Mouse (Mus musculus): Measurements from ENCODE around the gene 4930579F01Rik.
A peak's percentile ranks its signal among the peaks of the same experiment; 100 is the strongest.

The 4930579F01Rik gene

DNA sequence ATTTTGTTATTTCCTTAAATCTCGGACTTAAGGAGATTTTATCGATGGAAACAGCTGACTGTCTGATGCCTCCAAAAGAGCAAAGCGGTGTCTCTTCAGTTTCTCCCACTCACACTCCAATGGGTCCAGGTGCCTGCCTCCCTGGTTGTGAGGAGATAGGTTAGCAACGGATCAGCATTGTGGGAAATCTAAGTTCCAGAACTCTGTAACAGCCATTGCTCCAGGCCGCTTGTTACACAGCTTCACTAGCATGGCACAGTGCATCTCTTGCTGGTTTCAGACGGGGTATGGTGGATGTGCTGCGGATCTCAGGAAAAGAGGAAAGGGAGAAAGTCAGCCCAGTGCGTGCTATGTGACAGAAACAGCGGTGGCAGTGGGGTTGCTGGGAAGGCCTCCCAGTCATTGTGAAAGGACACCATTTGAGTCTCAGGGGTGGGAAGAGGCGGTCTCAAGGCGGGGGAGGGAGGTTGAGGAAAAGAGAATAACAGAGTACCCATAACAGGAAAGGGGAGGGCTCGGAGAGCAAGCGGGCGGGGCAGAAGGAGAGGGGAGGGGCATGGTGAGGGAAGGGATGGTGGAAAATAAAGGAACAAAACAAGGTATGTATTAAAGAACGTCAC lies at the start of gene 4930579F01Rik:
4930579F01Rik (minus strand) TSS at position 143 of the 620 bp plus-strand sequence.
- DNase-seq: no peak

DNA sequence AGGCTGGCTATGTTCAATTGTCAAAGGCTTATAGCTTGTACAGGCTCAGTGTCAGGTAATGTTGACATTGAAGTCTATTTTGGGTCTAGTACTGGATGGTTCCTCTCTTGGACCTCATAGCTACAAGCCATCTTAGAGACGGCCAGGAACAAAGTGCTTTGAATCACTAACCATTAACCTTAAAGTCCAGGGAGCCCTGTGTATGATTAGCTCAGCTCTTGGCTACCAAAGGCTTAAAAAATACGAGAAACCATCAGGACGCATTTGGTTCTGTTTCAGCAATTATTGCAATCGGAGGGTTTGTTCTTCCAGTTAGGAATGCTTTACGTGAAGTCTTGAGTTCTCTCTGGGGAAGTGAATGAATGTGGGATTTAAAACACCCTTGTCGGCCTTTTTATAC lies 49.3 kb upstream of the 4930579F01Rik start:
- DNase-seq: no peak

DNA sequence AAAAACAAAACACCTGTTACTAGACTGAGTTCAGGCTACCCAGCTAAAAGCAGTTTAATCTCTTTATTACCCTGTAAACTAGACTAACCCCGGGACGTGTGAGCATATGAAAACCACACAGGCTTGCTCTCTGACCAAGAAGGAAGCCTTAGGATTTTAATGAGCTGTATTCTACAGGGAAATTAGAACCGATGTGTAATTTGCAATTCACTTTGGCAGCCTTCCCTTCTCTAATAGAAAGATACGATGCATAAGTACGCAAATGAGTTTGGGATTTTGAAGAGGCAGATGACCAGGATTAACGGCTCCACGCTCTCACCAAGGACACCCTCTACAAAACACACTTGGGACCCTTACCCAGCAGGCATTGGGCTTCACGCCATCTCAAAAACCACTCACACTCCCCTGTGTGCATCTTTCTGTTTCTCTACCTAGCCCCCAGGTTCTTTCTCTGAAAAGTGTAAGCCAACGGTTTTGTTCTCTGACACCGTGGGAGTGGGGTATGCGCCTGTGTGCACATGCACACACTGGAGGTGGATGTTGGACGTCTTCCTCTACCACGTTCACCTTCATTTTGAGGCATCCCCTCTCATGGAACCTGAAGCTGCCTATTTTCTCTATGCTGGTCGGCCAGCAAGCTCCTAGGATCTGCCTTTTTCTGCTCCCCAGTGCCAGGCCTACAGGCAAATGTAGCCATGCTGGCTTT lies 48.5 kb upstream of the 4930579F01Rik start:
- DNase-seq: no peak

DNA sequence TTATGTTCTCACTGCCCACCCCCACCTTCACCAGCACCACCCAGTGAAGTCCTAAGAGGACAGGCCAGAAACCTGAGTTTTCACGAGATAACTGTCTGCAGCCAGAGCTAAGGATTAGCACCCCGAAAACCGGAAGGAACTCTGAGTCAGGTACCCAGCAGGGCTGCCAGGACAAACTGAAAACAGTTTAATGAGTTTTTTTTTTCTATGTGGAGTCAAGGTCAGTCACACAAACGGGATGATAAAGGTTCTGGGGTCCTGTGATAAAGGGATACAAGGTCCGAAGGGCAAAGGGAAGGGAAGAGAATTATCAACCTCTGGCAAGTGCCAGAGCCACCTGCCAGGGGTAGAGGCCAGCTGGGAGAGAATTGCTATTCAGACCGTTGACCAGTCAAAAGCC lies 47.7 kb upstream of the 4930579F01Rik start:
- DNase-seq: no peak

DNA sequence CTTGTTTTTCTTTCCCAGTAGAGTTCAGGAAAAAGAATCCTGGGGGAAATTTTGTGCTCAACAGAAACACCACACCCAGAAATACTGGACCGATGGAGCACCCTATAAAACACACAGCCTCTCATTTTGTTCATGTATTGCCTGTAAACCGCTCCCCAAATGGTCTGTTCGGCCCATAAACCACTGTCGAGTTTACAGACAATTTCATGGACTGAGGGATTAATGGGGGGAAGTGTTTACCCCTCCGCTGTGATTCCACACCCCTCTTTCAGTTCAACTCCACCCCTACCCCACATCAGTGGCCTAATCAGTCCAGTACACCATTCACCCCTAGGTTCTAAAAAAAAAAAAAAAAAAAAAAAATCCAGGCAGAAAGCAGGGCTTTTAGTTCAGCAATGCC lies 47.3 kb upstream of the 4930579F01Rik start:
- DNase-seq: no peak

DNA sequence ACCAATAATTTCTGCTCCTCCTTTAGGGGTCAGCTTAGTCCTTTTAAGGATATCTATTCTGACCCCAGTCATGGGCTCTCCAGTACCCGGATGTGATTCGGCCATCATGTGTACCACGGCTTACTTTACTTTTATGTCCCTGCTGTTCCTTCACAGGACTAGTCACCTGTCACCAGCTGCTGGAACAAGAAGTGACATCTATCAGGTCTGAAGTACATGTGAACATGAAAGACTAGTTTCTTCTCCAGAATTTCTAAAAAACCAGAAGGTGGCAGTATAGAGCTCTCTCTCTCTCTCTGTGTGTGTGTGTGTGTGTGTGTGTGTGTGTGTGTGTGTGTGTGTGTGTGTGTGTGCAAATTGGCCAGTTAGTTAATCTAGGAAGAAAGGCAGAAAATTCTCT lies 46.8 kb upstream of the 4930579F01Rik start:
- no peak for DNase-seq

DNA sequence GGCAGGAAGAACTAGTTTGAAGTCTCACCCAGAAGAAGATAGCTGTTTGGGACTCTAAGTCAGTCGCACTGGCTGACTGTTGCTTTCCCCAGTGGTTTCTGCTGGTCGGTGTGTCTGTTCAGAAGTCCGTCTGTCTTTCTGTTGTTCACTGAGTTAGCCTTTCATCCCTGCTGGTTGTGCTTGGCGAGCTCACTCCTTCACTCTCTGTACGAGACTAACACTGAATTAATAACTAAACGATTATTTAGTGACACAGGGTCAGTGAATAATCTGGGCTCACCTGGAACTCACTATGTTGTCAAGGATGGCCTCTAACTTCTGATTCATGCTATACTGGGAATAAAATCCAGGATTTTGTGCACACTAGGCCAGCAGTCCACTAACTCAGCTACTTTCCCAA lies 45.8 kb upstream of the 4930579F01Rik start:
- no peak for DNase-seq

DNA sequence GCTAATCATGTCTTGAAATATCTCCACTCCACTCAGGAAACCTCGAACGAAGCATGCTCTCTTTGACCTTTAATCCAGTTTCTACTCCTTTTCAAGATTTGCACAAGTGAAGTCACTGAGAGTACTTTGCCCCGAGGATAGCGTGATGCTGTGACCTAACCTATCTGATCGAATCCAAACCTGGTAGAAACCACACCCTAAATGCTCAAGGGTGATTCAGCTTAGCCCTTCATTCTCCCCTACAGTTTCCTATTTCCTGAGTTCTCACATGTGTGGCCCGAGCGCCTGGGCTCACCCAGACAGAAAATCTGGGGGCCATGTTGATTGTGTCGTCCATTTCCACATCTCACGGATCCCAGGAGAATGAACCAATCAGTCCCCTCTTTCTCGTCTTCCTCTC lies 44.4 kb upstream of the 4930579F01Rik start:
- no peak for DNase-seq

DNA sequence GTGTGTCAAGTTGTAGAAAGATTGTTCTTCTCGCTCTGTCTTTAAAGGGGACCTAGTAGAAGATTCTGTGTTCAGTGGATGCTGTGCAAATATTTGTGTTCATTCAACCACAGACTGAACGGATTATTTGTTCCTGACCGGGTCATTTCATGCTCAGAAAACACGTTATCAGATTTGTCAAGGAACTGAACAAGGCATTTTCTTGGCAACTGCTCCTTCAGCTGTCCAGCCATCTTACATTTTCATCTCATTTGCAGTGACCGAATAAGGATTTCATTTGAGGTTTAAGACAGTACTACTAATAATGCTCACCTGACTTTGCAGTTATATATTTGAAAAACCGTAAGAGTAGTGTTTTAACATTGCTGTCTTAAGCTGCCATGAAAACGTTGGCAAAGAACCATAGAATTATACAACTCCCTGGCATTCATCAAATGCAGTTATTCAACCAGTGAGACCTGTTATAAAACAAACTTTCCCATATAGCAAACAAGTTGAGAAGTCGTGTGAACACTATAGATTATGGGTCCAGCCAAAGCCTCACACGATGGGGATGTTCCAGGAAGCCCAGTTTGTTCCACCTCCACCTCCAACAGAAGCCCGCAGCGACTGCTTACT lies 43.0 kb upstream of the 4930579F01Rik start:
- no peak for DNase-seq

DNA sequence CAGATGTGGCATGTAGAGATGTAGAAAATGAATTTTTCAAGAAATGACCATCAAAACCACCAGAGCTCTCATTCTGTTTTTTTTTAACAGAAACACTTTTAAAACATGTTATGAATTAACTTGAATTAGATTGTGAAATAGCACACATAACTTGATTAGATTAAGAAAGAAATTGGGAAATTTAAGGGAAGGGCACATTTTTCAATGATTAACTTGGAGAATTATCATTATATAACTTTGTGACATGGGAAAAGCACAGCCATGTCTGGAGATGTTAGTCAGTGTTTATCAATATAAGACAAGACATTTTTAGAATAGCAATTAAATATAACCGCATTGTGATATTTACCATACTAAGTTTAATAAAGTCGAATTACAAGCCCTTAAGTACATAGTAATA lies 37.9 kb upstream of the 4930579F01Rik start:
- DNase-seq: no peak

DNA sequence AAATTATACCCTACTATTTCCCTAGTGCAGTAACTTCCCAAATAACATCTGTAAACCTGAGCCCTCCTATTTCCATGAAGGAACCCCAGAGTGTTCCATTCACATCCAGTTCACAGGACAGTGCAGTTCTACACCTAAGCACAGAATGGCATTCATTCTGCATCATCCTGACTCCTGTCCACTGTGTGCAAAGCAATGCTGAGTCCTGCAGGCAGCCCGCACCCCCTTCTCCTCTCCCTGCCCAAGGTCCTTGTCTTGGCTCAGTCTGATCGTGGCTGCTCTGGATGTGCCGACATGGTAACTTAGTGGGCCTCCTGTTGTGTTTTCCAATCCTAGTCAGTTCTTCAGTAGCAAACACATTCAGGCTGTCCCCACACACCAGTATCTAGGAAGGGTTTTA lies 36.6 kb upstream of the 4930579F01Rik start:
- DNase-seq: no peak

DNA sequence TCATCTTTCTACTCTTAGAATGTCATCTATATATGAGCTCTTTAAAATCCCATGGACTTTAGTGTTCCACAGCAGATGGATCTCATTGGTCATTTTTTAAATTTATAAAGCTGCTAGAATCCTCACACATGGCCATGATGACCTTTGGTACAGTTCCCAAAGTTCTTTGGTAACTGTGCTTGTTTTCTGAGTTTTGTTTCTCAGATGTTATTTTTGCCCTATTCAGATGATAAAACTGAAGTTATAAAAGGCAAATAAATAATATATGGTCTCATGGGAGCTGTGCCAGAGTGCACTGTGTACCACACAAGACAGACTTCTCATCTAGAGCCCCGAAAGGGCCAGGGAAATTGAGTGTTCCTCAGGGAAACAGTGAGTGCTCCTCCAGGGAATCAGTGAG lies 35.8 kb upstream of the 4930579F01Rik start:
- DNase-seq: no peak

DNA sequence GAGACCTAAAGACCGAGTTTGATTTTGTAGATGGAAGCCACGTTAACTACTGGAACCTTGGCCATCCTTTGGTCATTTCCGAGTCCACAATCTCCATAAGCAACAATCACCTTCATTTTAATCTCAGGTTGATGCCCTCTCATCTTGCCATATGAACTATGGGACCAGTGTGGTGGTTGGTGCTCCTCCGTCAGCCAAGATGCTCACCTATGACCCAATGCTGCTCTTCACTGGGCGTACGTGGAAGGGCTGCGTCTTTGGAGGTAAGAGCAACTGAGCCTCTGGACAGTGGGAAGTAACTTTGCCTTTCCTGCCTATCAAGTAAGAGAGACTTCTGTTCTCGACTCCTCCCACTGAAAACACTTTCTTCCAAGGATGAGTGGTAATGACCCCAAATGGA lies 34.2 kb upstream of the 4930579F01Rik start:
- DNase-seq: no peak

DNA sequence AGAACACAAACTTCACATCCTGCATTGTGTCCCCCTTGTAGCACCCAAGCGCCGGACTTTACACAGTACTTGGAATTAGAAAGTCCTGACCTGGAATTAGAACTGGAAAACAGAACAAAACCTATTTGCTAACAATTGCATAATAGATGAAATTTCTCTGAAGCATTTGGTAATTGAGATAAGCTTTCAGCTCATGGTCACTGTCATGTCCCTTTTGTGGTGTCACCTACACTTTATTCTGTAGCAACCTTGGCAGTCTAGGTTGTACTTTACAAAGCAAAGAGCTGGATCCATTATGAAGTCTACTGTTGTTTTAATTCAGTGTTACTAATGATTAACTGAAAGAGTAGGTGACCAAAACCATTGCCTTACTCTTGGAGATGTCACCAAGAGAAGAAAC lies 33.5 kb upstream of the 4930579F01Rik start:
- no peak for DNase-seq

DNA sequence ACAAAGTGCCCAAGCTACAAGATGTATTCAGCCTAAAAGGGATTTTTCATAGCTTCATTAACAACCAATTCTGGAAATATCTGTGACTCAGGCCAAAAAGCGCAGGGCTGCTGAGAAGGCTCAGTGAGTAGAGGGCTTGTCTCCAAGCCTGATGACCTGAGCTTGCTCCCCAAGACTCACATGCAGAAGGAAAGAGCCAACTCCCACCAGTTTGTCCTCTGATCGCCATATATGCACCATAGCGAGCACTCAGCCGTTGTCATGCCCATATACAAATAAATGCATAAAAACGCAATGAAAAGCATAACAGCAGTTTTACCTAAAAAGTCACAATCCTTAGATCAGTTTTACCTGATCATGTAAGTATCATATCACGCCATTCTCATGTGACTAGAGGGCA lies 32.9 kb upstream of the 4930579F01Rik start:
- DNase-seq: no peak

DNA sequence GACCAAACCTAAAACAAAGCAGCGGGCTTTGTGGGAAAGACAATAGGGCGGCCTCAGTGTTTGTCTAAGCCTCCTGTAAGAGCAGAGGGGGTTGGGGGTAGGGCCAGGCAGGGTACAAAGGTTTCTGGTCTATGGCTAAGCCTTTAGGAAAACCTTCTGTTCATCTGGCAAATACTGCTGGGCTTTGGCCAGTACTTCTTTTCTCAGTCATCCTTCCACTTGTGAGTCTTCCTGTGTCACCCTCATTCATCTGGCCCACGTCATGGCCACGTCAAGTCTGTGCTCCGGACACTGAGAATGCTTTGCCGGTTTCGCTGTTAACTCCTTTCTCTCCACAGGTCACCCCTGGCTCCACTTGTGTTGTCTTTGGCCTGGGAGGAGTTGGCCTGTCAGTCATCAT lies 32.2 kb upstream of the 4930579F01Rik start:
- DNase-seq: no peak

DNA sequence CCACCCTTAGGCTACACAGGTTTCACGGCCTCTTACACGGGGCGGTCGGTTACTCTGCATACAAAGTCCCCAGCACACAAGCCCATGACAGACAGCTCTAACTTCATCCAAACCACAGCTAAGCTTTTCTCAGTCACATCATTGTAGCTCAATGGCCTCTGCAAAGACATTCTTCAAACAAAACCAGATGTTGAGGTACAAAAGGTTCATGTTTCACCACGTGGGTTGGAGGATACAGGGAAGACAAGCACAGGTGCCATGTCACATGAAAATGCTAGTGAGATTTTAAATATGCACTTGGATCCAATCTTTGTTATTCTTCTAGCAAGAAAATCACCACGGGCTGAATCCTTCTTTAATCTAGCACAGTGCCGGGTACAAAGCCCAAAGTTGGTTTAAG lies 31.7 kb upstream of the 4930579F01Rik start:
- no peak for DNase-seq

DNA sequence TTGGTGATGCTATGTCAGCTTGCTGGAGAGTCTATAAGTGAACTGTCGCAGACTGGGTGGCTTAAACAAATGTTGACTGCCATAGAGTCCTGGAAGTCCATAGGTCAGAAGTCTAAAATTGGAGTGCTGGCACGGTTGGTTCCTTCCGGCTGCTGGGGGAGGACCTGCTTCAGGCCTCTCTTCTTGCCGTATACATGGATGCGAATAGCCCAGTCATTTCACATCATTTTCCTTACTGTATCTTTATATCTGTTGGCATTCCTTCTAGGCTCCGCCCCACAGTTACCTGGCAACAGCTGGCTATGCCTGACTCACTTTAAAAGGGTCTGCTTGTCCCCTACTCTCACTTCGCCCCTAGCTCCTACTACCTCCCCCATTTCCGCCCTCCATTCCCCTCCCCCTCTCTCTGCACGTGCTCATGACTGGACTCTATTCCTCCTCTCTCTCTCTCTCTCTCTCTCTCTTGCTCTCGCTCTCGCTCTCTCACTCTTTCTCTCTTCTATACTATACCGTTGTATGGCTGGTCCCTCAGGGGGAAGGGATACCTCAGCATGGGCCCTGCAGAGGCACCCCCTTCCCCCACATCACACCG lies 30.8 kb upstream of the 4930579F01Rik start:
- DNase-seq: no peak

DNA sequence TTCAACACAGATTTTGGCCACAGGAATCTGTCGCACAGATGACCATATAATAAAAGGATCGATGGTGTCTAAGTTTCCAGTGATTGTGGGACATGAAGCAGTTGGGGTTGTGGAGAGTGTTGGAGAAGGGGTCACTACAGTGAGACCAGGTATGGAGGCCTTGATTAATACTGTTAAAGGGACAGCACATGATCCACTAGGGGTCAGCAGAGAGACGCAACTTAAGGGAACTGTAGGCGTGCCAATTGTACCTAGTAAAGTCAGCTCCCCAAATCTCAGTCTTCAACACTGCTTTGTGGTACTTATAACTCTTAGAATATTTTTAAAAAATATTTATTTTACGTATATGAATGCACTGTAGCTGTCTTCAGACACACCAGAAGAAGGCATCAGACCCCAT lies 29.3 kb upstream of the 4930579F01Rik start:
- peak; percentile 55 for DNase-seq

DNA sequence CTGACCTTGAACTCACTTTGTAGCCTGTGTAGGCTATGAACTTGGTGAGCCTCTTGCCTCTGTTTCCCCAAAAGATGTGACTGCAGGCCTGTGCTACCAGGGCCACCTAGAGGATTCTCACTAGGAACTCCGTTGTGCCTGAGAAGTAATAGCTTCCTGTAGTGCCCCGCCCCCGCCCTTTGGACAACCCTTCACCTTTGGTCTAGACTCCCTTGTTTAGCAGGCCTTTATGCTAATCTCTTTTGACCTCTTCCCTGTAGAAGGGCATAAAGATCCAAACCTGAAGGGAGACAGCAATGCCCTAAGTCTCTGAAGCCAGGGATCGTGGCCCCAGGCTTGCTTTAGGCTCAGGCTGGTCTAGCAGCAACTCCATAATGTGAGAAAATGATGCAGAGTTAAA lies 28.9 kb upstream of the 4930579F01Rik start:
- DNase-seq: no peak

DNA sequence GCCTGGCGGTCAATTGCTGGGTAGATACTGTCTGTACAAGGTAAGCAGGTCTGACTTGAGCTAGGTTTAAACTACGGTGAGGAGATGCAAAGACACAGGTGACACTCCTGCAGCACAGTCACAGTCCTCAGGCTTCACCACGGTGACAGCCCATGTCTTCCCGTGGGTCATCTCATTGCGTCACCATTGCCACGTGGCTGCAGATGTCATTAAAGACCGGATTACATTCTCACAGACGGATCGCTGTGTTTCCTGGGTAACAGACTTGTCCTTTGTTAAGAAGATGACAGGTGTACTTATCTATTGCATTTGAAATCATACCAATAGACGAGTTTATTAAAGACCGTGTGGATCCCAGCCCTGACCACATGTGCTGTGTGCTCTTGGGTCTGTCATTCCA lies 27.5 kb upstream of the 4930579F01Rik start:
- DNase-seq: no peak

DNA sequence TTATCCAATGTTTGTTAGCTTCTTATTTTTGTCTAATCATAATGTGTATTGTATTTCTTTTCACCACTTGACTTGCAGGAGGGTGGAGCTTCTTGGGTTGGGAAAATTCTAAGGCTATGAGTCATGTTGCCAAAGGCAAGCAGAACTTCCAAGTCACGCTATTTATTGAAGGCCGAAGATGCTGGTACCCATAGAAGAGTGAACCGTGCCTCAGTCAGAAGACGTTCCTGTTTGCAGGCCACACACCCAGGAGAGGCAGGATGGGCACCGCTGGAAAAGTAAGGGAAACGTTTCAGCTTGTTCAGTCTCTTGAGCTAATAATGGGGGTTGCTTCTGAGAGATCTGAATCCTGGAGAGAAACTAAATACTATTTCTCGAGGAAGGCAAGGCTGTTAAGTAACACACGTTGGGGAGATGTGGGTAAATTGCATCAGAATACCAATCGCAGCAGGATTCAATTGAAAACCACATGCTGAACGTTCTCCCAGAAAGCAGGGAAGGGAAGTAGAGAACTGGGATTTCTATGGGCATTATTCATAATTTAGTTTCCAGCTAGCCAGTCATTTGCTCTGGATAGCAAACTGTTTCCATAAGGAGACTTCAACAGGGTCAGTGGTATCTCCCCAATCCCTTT lies 24.1 kb upstream of the 4930579F01Rik start, which contains the start of gene Adh7:
Adh7 (plus strand) TSS at position 130 of the 634 bp plus-strand sequence.
- no peak for DNase-seq

DNA sequence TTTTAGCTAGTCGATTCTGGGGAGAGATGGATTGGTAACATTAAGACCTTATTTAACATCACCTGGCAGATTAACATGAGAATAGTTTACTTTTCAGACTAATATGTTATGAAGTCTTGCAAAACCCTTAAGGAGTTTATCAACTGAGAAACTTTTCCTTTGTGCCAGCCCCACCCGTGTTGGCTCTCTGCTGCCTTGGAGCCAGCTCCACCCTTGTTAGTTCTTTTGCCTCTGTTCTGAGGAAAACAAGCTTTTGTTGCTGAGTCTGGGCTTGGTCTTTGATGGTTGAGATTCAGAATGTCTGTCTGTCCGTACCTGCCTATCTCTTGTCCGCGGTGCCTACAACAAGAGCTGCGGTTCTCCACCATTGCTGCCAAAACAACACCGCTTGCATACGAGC lies 22.5 kb upstream of the 4930579F01Rik start:
- no peak for DNase-seq

Data from liver (tissue).